Mouse (Mus musculus): Measurements from ENCODE around the gene Gucy2c. TPM values are rescaled to one million over a fixed set of nuclear protein-coding genes. Genes with fewer than 3 reads are reported as not detected.

Gene Gucy2c
- polyA plus RNA-seq, 1 experiment from 2014 or later, result 1.1 TPM

DNA sequence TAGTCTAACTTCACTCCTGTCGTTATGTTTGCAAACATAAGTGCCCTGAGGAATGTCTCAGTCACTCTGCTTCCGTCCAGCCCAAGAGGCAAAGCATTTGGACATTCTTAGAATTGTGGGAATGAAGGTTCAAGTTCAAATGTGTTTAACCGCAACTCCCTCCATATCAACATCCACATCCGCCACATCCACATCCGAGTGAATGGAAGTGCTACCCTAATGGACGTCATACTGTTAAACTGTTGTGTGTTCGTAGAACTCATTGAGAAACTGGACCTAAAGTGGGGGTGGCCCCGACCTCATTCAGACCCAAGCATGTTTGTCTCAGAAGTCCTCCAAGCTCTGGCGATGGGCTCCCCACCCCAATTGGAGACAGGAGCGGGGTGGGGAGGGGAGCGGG lies 125.8 kb downstream of the Gucy2c start:
- 75% methylated on average over 11 of the region's 11 CpGs for WGBS
- H3K27ac ChIP-seq (replicated peaks; ENCODE audit: low read depth, low read length), result no peak overlapping the region
- H3K36me3 ChIP-seq (ENCODE audit: control insufficient read depth, insufficient read depth, low read length), result no peaks in the 10 kb centered on the region
- no peak overlapping the region for H3K4me2 ChIP-seq (ENCODE audit: low read length)
- no peak overlapping the region for H3K9ac ChIP-seq (replicated peaks; ENCODE audit: low read length)
- DNase-seq (no peak), ATAC-seq (ENCODE audit: low FRiP score, low TSS enrichment) (no peak)
- H3K4me3 ChIP-seq (replicated peaks; ENCODE audit: low read depth, low read length), result no peak overlapping the region
- peaks cover 4% of the 10 kb centered on the region; the same call in 1 of the 2 replicates for H3K27me3 ChIP-seq (ENCODE audit: control insufficient read depth, insufficient read depth, low read length)
- no peaks in the 10 kb centered on the region for H3K9me3 ChIP-seq (ENCODE audit: control insufficient read depth, low read length)
- H3K4me1 ChIP-seq (ENCODE audit: control insufficient read depth, insufficient read depth, low read length), result no peaks in the 10 kb centered on the region

DNA sequence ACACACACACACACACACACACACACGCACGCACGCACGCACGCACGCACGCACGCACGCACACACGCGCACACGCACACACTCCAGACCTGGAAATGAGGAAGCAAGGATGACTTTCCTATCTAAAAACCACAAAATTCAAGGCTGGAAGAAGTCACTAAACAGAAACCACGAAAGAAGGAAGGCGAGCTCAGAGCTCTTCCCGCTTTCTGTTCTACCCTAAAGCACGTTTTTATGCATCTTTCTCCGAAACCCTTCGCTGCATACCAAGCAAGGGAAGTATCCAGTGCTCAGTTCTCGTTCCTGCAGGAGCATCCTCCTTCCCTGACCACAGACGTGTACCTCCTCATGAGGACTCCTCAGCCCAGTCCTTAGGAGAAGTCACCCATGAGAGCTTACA lies 127.1 kb downstream of the Gucy2c start:
- 79% methylated on average over 20 of the region's 20 CpGs for WGBS
- no peak for DNase-seq
- no peaks in the 10 kb centered on the region for H3K27me3 ChIP-seq (ENCODE audit: control insufficient read depth, insufficient read depth, low read length)
- no peak overlapping the region for H3K27ac ChIP-seq (replicated peaks; ENCODE audit: low read depth, low read length)
- no peak for ATAC-seq (ENCODE audit: low FRiP score, low TSS enrichment)
- no peaks in the 10 kb centered on the region for H3K4me1 ChIP-seq (ENCODE audit: control insufficient read depth, insufficient read depth, low read length)
- no peaks in the 10 kb centered on the region for H3K36me3 ChIP-seq (ENCODE audit: control insufficient read depth, insufficient read depth, low read length)
- H3K9me3 ChIP-seq (ENCODE audit: control insufficient read depth, low read length), result no peaks in the 10 kb centered on the region
- no peak overlapping the region for H3K4me3 ChIP-seq (replicated peaks; ENCODE audit: low read depth, low read length)
- H3K9ac ChIP-seq (replicated peaks; ENCODE audit: low read length), result no peak overlapping the region
- H3K4me2 ChIP-seq (ENCODE audit: low read length), result no peak overlapping the region

DNA sequence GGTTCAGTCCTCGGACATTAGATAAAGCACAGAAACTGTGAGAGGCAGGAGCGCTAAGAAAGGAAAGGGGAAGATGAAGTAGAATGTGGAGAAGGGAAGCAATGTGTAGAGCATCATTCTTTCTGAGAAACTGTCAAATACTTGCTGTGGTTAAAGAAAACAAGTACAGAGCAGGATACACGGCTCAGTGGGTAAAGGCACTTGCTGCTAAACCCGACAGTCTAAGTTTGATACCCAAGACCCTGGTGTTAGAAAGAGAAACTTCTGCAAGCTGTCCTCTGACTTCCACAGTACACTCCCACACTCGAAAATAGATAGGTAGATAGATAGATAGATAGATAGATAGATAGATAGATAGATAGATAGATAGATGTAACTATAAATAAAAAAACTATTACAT lies 128.2 kb downstream of the Gucy2c start:
- Histone ChIP-seq H3K4me2 (ENCODE audit: low read length) (no peak overlapping the region), H3K27me3 (ENCODE audit: control insufficient read depth, insufficient read depth, low read length) (no peaks in the 10 kb centered on the region), H3K4me3 (replicated peaks; ENCODE audit: low read depth, low read length) (no peak overlapping the region), H3K9ac (replicated peaks; ENCODE audit: low read length) (no peak overlapping the region), H3K9me3 (ENCODE audit: control insufficient read depth, low read length) (no peaks in the 10 kb centered on the region), H3K4me1 (ENCODE audit: control insufficient read depth, insufficient read depth, low read length) (no peaks in the 10 kb centered on the region), H3K27ac (replicated peaks; ENCODE audit: low read depth, low read length) (no peak overlapping the region), H3K36me3 (ENCODE audit: control insufficient read depth, insufficient read depth, low read length) (no peaks in the 10 kb centered on the region)
- 78% methylated on average over 5 of the region's 5 CpGs for WGBS
- ATAC-seq (ENCODE audit: low FRiP score, low TSS enrichment), result no peak
- DNase-seq, result no peak

DNA sequence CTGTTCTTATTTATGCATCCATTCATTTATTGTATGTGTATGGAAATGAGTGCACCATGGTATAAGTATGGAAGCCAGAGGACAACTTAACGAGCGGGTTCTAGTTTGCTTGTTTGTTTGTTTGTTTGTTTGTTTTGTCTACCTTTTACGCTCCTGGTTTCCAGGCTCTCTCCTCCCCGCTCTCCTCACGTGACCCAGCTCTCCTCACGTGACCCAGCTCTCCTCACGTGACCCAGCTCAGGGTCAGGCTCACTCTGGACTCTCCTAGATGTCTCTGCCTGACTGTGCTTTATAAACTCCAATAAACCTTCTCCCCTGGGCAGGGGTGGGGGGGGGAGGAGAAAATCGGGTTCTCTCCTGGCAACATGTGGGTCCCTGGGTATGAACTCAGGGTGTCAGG lies 130.9 kb downstream of the Gucy2c start:
- Histone ChIP-seq H3K27ac (replicated peaks; ENCODE audit: low read depth, low read length) (no peak overlapping the region), H3K36me3 (ENCODE audit: control insufficient read depth, insufficient read depth, low read length) (no peaks in the 10 kb centered on the region), H3K9me3 (ENCODE audit: control insufficient read depth, low read length) (no peaks in the 10 kb centered on the region), H3K9ac (replicated peaks; ENCODE audit: low read length) (no peak overlapping the region), H3K4me1 (ENCODE audit: control insufficient read depth, insufficient read depth, low read length) (no peaks in the 10 kb centered on the region; the same call in 1 of the 2 replicates), H3K4me2 (ENCODE audit: low read length) (no peak overlapping the region), H3K4me3 (replicated peaks; ENCODE audit: low read depth, low read length) (no peak overlapping the region), H3K27me3 (ENCODE audit: control insufficient read depth, insufficient read depth, low read length) (no peaks in the 10 kb centered on the region)
- WGBS, result 94% methylated on average over 8 of the region's 8 CpGs
- DNase-seq, result no peak
- no peak for ATAC-seq (ENCODE audit: low FRiP score, low TSS enrichment)

DNA sequence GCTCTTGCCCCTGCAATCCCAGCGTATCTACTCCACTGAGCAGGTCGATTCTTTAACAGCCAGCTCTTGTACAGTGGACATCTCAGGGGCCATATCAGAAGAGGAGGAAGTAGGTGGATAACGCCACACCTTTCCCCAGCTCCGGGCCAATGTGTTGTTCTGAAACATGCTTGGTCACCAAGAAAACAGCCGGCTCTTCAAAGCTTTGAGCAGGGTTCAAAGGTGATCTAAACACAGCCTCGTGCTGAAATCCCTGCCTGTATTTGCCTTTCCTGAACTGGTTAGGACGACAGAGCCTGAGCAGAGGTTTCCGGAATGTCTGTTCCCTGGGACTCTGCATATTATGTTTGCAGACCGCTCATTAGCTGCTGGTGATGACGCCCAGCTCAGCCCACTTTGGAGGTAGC lies 134.1 kb downstream of the Gucy2c start:
- H3K4me1 ChIP-seq (ENCODE audit: control insufficient read depth, insufficient read depth, low read length), result no peaks in the 10 kb centered on the region; the same call in 1 of the 2 replicates
- ATAC-seq (ENCODE audit: low FRiP score, low TSS enrichment) (no peak), DNase-seq (no peak)
- no peaks in the 10 kb centered on the region for H3K36me3 ChIP-seq (ENCODE audit: control insufficient read depth, insufficient read depth, low read length)
- H3K9ac ChIP-seq (replicated peaks; ENCODE audit: low read length), result no peak overlapping the region
- no peak overlapping the region for H3K4me2 ChIP-seq (ENCODE audit: low read length)
- H3K27me3 ChIP-seq (ENCODE audit: control insufficient read depth, insufficient read depth, low read length), result no peaks in the 10 kb centered on the region
- H3K4me3 ChIP-seq (replicated peaks; ENCODE audit: low read depth, low read length), result no peak overlapping the region
- H3K9me3 ChIP-seq (ENCODE audit: control insufficient read depth, low read length), result no peaks in the 10 kb centered on the region
- no peak overlapping the region for H3K27ac ChIP-seq (replicated peaks; ENCODE audit: low read depth, low read length)
- 87% methylated on average over 10 of the region's 10 CpGs for WGBS

Small RNA genes within 50 kb of the gene (microRNA-seq; reads per million reads assigned to microRNA genes)
- gene Gm44364, result not detected

Other genes starting within 250 kb of the Gucy2c start
- gene Plbd1, start 119.8 kb downstream of the Gucy2c start, polyA plus RNA-seq (2014; fragmentation: Nextera tagmentation; extraction: Ambion mirVana), result 0.20 and 0.50 TPM in 2 replicates
- gene Hist4h4, start 22.6 kb upstream of the Gucy2c start, polyA plus RNA-seq (2014; fragmentation: Nextera tagmentation; extraction: Ambion mirVana), result 1.2 TPM in 2 replicates
- 101 and 116 TPM in 2 replicates for gene H2afj, start 26.5 kb upstream of the Gucy2c start, polyA plus RNA-seq (2014; fragmentation: Nextera tagmentation; extraction: Ambion mirVana)
- gene BC049715, start 45.9 kb upstream of the Gucy2c start, polyA plus RNA-seq (2014; fragmentation: Nextera tagmentation; extraction: Ambion mirVana), result 1.2 and 1.6 TPM in 2 replicates
- 65.6 and 88.1 TPM in 2 replicates for gene Wbp11, start 46.5 kb upstream of the Gucy2c start, polyA plus RNA-seq (2014; fragmentation: Nextera tagmentation; extraction: Ambion mirVana)
- 0.14 and 0.34 TPM in 2 replicates for gene Smco3, start 53.7 kb upstream of the Gucy2c start, polyA plus RNA-seq (2014; fragmentation: Nextera tagmentation; extraction: Ambion mirVana)
- gene Art4, start 76.0 kb upstream of the Gucy2c start, polyA plus RNA-seq (2014; fragmentation: Nextera tagmentation; extraction: Ambion mirVana), result not detected in 2 replicates
- 0.65 and 3.5 TPM in 2 replicates for gene Mgp, start 94.1 kb upstream of the Gucy2c start, polyA plus RNA-seq (2014; fragmentation: Nextera tagmentation; extraction: Ambion mirVana)
- gene Erp27, start 140.4 kb upstream of the Gucy2c start, polyA plus RNA-seq (2014; fragmentation: Nextera tagmentation; extraction: Ambion mirVana), result not detected in 2 replicates
- gene Pde6h, start 142.1 kb upstream of the Gucy2c start, polyA plus RNA-seq (2014; fragmentation: Nextera tagmentation; extraction: Ambion mirVana), result not detected in 2 replicates
- 7.0 and 16.6 TPM in 2 replicates for gene Arhgdib, start 160.1 kb upstream of the Gucy2c start, polyA plus RNA-seq (2014; fragmentation: Nextera tagmentation; extraction: Ambion mirVana)

Measured in midbrain, embryonic 14.5 days (tissue).